Mouse (Mus musculus): ENCODE measurements around the gene Rps6kb2. TPM values are rescaled to one million over a fixed set of nuclear protein-coding genes. Genes with fewer than 3 reads are reported as not detected.

Rps6kb2 gene
- polyA plus RNA-seq, 1 experiment, result 11.1 TPM

- TF ChIP-seq CTCF (IDR thresholded peaks at IDR 0.05; ENCODE audit: control insufficient read depth, insufficient read depth, insufficient replicate concordance, low read depth, low read length) (no peak), POLR2A (IDR thresholded peaks at IDR 0.05; ENCODE audit: control insufficient read depth, low read depth, low read length) (no peak)
- H3K4me1 ChIP-seq (ENCODE audit: control insufficient read depth, insufficient read depth, low read length), result peaks cover 5% of the 10 kb centered on the region
- no peaks in the 10 kb centered on the region for H3K27me3 ChIP-seq (ENCODE audit: control insufficient read depth, insufficient read depth, low read length)
- no peak overlapping the region for H3K27ac ChIP-seq (ENCODE audit: control insufficient read depth, insufficient read depth, low read depth, low read length)
- H3K36me3 ChIP-seq (ENCODE audit: control insufficient read depth, insufficient read depth, low read length), result no peaks in the 10 kb centered on the region
- no peak overlapping the region for H3K4me3 ChIP-seq (ENCODE audit: control insufficient read depth, low read depth, low read length)
Observed at GRCm38 (mm10) chr19:4171393-4172290, 8.5 kb upstream of the Rps6kb2 start.

GRCm38 (mm10) chr19:4170723-4171392 lies 7.7 kb upstream of the Rps6kb2 start:
- Histone ChIP-seq H3K36me3 (ENCODE audit: control insufficient read depth, insufficient read depth, low read length) (no peaks in the 10 kb centered on the region), H3K4me1 (ENCODE audit: control insufficient read depth, insufficient read depth, low read length) (peaks cover 5% of the 10 kb centered on the region), H3K27me3 (ENCODE audit: control insufficient read depth, insufficient read depth, low read length) (no peaks in the 10 kb centered on the region), H3K27ac (ENCODE audit: control insufficient read depth, insufficient read depth, low read depth, low read length) (no peak overlapping the region), H3K4me3 (ENCODE audit: control insufficient read depth, low read depth, low read length) (no peak overlapping the region)
- TF ChIP-seq CTCF (IDR thresholded peaks at IDR 0.05; ENCODE audit: control insufficient read depth, insufficient read depth, insufficient replicate concordance, low read depth, low read length) (no peak), POLR2A (IDR thresholded peaks at IDR 0.05; ENCODE audit: control insufficient read depth, low read depth, low read length) (no peak)

- Histone ChIP-seq H3K27me3 (ENCODE audit: control insufficient read depth, insufficient read depth, low read length) (no peaks in the 10 kb centered on the region), H3K4me1 (ENCODE audit: control insufficient read depth, insufficient read depth, low read length) (peaks cover 5% of the 10 kb centered on the region), H3K4me3 (ENCODE audit: control insufficient read depth, low read depth, low read length) (peak overlapping the region; percentile 76), H3K36me3 (ENCODE audit: control insufficient read depth, insufficient read depth, low read length) (no peaks in the 10 kb centered on the region), H3K27ac (ENCODE audit: control insufficient read depth, insufficient read depth, low read depth, low read length) (peak overlapping the region; percentile 46)
- TF ChIP-seq CTCF (IDR thresholded peaks at IDR 0.05; ENCODE audit: control insufficient read depth, insufficient read depth, insufficient replicate concordance, low read depth, low read length), result no peak
- no peak for TF ChIP-seq POLR2A (IDR thresholded peaks at IDR 0.05; ENCODE audit: control insufficient read depth, low read depth, low read length)
Observed at GRCm38 (mm10) chr19:4169810-4170209, 6.7 kb upstream of the Rps6kb2 start.

GRCm38 (mm10) chr19:4169378-4169784 lies 6.2 kb upstream of the Rps6kb2 start:
- TF ChIP-seq CTCF (IDR thresholded peaks at IDR 0.05; ENCODE audit: control insufficient read depth, insufficient read depth, insufficient replicate concordance, low read depth, low read length) (peak; percentile 41; the same call in 1 of the 2 replicates), POLR2A (IDR thresholded peaks at IDR 0.05; ENCODE audit: control insufficient read depth, low read depth, low read length) (peak; percentile 84)
- no peaks in the 10 kb centered on the region for H3K36me3 ChIP-seq (ENCODE audit: control insufficient read depth, insufficient read depth, low read length)
- peak overlapping the region; percentile 76 for H3K4me3 ChIP-seq (ENCODE audit: control insufficient read depth, low read depth, low read length)
- no peaks in the 10 kb centered on the region for H3K27me3 ChIP-seq (ENCODE audit: control insufficient read depth, insufficient read depth, low read length)
- H3K4me1 ChIP-seq (ENCODE audit: control insufficient read depth, insufficient read depth, low read length), result peaks cover 5% of the 10 kb centered on the region
- peak overlapping the region; percentile 46 for H3K27ac ChIP-seq (ENCODE audit: control insufficient read depth, insufficient read depth, low read depth, low read length)

- H3K4me3 ChIP-seq (ENCODE audit: control insufficient read depth, low read depth, low read length), result no peak overlapping the region
- H3K4me1 ChIP-seq (ENCODE audit: control insufficient read depth, insufficient read depth, low read length), result peaks cover 12% of the 10 kb centered on the region
- TF ChIP-seq CTCF (IDR thresholded peaks at IDR 0.05; ENCODE audit: control insufficient read depth, insufficient read depth, insufficient replicate concordance, low read depth, low read length), result no peak
- no peak for TF ChIP-seq POLR2A (IDR thresholded peaks at IDR 0.05; ENCODE audit: control insufficient read depth, low read depth, low read length)
- H3K36me3 ChIP-seq (ENCODE audit: control insufficient read depth, insufficient read depth, low read length), result no peaks in the 10 kb centered on the region
- H3K27ac ChIP-seq (ENCODE audit: control insufficient read depth, insufficient read depth, low read depth, low read length), result no peak overlapping the region
- no peaks in the 10 kb centered on the region for H3K27me3 ChIP-seq (ENCODE audit: control insufficient read depth, insufficient read depth, low read length)
Observed at GRCm38 (mm10) chr19:4166678-4167476, 3.7 kb upstream of the Rps6kb2 start.

GRCm38 (mm10) chr19:4164721-4165120 lies 1.6 kb upstream of the Rps6kb2 start:
- no peaks in the 10 kb centered on the region for H3K36me3 ChIP-seq (ENCODE audit: control insufficient read depth, insufficient read depth, low read length)
- H3K27me3 ChIP-seq (ENCODE audit: control insufficient read depth, insufficient read depth, low read length), result no peaks in the 10 kb centered on the region
- H3K4me1 ChIP-seq (ENCODE audit: control insufficient read depth, insufficient read depth, low read length), result peaks cover 9% of the 10 kb centered on the region
- no peak overlapping the region for H3K27ac ChIP-seq (ENCODE audit: control insufficient read depth, insufficient read depth, low read depth, low read length)
- no peak overlapping the region for H3K4me3 ChIP-seq (ENCODE audit: control insufficient read depth, low read depth, low read length)
- TF ChIP-seq CTCF (IDR thresholded peaks at IDR 0.05; ENCODE audit: control insufficient read depth, insufficient read depth, insufficient replicate concordance, low read depth, low read length) (no peak), POLR2A (IDR thresholded peaks at IDR 0.05; ENCODE audit: control insufficient read depth, low read depth, low read length) (no peak)
